ENCODE assay signal across 8 mouse cellular contexts in genomic region chr3:67583125-67583845, GRCm38 (mm10). TPM values are rescaled to one million over a fixed set of nuclear protein-coding genes. Genes with fewer than 3 reads are reported as not detected.
A peak's percentile ranks its signal among the peaks of the same experiment; 100 is the strongest.
DNase-seq lines count a peak whose midpoint lies in the region; ATAC-seq and TF ChIP-seq lines count a peak whose summit lies in the region.

No protein-coding gene starts in this region.

- H3K27ac ChIP-seq in heart, adult 2 months, result peak overlapping the region; percentile 75
- H3K27ac ChIP-seq in forebrain, embryonic 10.5 days, result peak overlapping the region; percentile 79
- no peak overlapping the region; the same call in 1 of the 2 replicates for H3K27ac ChIP-seq in limb, embryonic 12.5 days
- H3K27ac ChIP-seq in stomach, embryonic 14.5 days (ENCODE audit: low read length), result 0 out of 2 replicates have a peak overlapping the region, but pooled peaks have one; percentile 48

- TF ChIP-seq EP300 in heart, adult 2 months (IDR thresholded peaks at IDR 0.05; ENCODE audit: insufficient read depth, low read depth, low read length), result no peak

- H3K4me3 ChIP-seq in heart, adult 2 months, result peak overlapping the region; percentile 98
- peak overlapping the region; percentile 78 for H3K4me3 ChIP-seq in forebrain, embryonic 10.5 days
- H3K4me3 ChIP-seq in limb, embryonic 12.5 days (replicated peaks), result peak overlapping the region; percentile 85
- H3K4me3 ChIP-seq in stomach, embryonic 14.5 days (ENCODE audit: low read depth, low read length), result peak overlapping the region; percentile 84

- ATAC-seq in limb, embryonic 12.5 days (ENCODE audit: insufficient number of reproducible peaks, insufficient read depth, low FRiP score, low TSS enrichment, low read depth), result no peak
- no peak for ATAC-seq in stomach, embryonic 14.5 days (ENCODE audit: insufficient number of reproducible peaks, insufficient read depth, low FRiP score, low read depth)

- H3K27me3 ChIP-seq in heart, adult 2 months (ENCODE audit: control insufficient read depth, insufficient read depth, low read length), result no peaks in the 10 kb centered on the region
- 0 out of 2 replicates have a peak, but pooled peaks cover 5% of the 10 kb centered on the region for H3K27me3 ChIP-seq in forebrain, embryonic 10.5 days (ENCODE audit: poor library complexity, severe bottlenecking)
- no peaks in the 10 kb centered on the region for H3K27me3 ChIP-seq in limb, embryonic 12.5 days
- no peaks in the 10 kb centered on the region for H3K27me3 ChIP-seq in stomach, embryonic 14.5 days (ENCODE audit: control insufficient read depth, insufficient read depth, low read length)

- H3K4me2 ChIP-seq in limb, embryonic 12.5 days, result peak overlapping the region; percentile 86
- H3K4me2 ChIP-seq in stomach, embryonic 14.5 days (replicated peaks; ENCODE audit: low read depth, low read length), result peak overlapping the region; percentile 83

- no peaks in the 10 kb centered on the region for H3K36me3 ChIP-seq in heart, adult 2 months (ENCODE audit: control insufficient read depth, insufficient read depth, low read length)
- peaks cover 18% of the 10 kb centered on the region for H3K36me3 ChIP-seq in forebrain, embryonic 10.5 days (replicated peaks)
- peaks cover 15% of the 10 kb centered on the region; the same call in 1 of the 2 replicates for H3K36me3 ChIP-seq in limb, embryonic 12.5 days
- peaks cover 10% of the 10 kb centered on the region; the same call in 1 of the 2 replicates for H3K36me3 ChIP-seq in stomach, embryonic 14.5 days (ENCODE audit: control insufficient read depth, insufficient read depth, low read length)

- no peaks in the 10 kb centered on the region for H3K4me1 ChIP-seq in heart, adult 2 months (ENCODE audit: control insufficient read depth, insufficient read depth, low read length)
- H3K4me1 ChIP-seq in forebrain, embryonic 10.5 days, result peaks cover 17% of the 10 kb centered on the region
- peaks cover 8% of the 10 kb centered on the region; the same call in 1 of the 2 replicates for H3K4me1 ChIP-seq in limb, embryonic 12.5 days (replicated peaks)
- no peaks in the 10 kb centered on the region for H3K4me1 ChIP-seq in stomach, embryonic 14.5 days (ENCODE audit: control insufficient read depth, insufficient read depth, low read length)

- no peak for TF ChIP-seq CTCF in heart, adult 2 months (IDR thresholded peaks at IDR 0.05)

- DNase-seq in heart, adult 2 months, result no peak
- DNase-seq in heart, postnatal 36 days, result no peak
- peak; percentile 25 for DNase-seq in CD4-positive, CD25-positive, alpha-beta regulatory T cell, adult 2 months (ENCODE audit: low read depth, low spot score)
- DNase-seq in forebrain, embryonic 10.5 days (ENCODE audit: extremely low spot score, low spot score), result no peak
- DNase-seq in left cerebral cortex, adult 11 months (ENCODE audit: low spot score), result no peak
- no peak for DNase-seq in layer of hippocampus, postnatal 36 days

- peak overlapping the region; percentile 69 for H3K9ac ChIP-seq in heart, adult 2 months (ENCODE audit: low read depth, low read length)
- peak overlapping the region; percentile 76 for H3K9ac ChIP-seq in limb, embryonic 12.5 days (replicated peaks)
- peak overlapping the region; percentile 57; the same call in 1 of the 2 replicates for H3K9ac ChIP-seq in stomach, embryonic 14.5 days (replicated peaks; ENCODE audit: low read depth, low read length)

- WGBS in heart, adult 2 months, result 11% methylated on average over 16 of the region's 16 CpGs
- WGBS in forebrain, embryonic 10.5 days, result 23% methylated on average over 16 of the region's 16 CpGs
- 20% methylated on average over 16 of the region's 16 CpGs for WGBS in limb, embryonic 12.5 days
- 12% methylated on average over 16 of the region's 16 CpGs for WGBS in stomach, embryonic 14.5 days

- H3K9me3 ChIP-seq in forebrain, embryonic 10.5 days, result no peaks in the 10 kb centered on the region
- H3K9me3 ChIP-seq in limb, embryonic 12.5 days, result no peaks in the 10 kb centered on the region; the same call in 1 of the 2 replicates
- no peaks in the 10 kb centered on the region for H3K9me3 ChIP-seq in stomach, embryonic 14.5 days (ENCODE audit: control insufficient read depth, low read depth, low read length)

- intact Hi-C loops in heart, adult 2 months (cut with DNase I), result loop anchor here (5.0 kb wide), 2 partner anchors 126 to 211 kb away; partner anchors contain the start of gene Mlf1
- intact Hi-C loops in heart, postnatal 36 days (cut with DNase I), result loop anchor here (5.0 to 10.0 kb wide), 2 partner anchors 151 to 598 kb away; partner anchors contain the start of genes Gfm1, Rsrc1 and Shox2

- TF ChIP-seq POLR2A in heart, adult 2 months (IDR thresholded peaks at IDR 0.05; ENCODE audit: insufficient read depth, low read depth, low read length), result no peak

- no peaks in the 10 kb centered on the region for H3K79me2 ChIP-seq in heart, adult 2 months (replicated peaks; ENCODE audit: control insufficient read depth, insufficient read depth, low read length)

RNA-seq across cellular contexts. Expression of gene Mfsd1, which starts 0.7 kb away (rescaled TPM):
- 10 to 100 TPM; 24.4 to 28.5 TPM for total RNA-seq in heart, adult 2 months (2021)
- 15.3 and 19.5 TPM in 2 replicates for polyA plus RNA-seq in heart, adult 2 months (2012; rRNA removed)
- total RNA-seq in heart, postnatal 36 days (2021), result 10 to 100 TPM; 29.5 to 32.0 TPM
- 56.4 and 57.1 TPM in 2 replicates for polyA plus RNA-seq in forebrain, embryonic 10.5 days (2016; fragmentation: Nextera tagmentation; extraction: Ambion mirVana)
- polyA plus RNA-seq in limb, embryonic 12.5 days (2016; fragmentation: Nextera tagmentation; extraction: Ambion mirVana), result 51.5 and 52.9 TPM in 2 replicates
- polyA plus RNA-seq in stomach, embryonic 14.5 days (2014; fragmentation: Nextera tagmentation; extraction: Ambion mirVana), result 48.8 and 53.5 TPM in 2 replicates
- total RNA-seq in layer of hippocampus, postnatal 36 days (2021), result 10 to 100 TPM; 38.6 to 41.7 TPM
